Mouse (Mus musculus): ENCODE results near the gene Hs3st2.
"Not testable (repeated sequence)": the region's sequence is repeated elsewhere in the genome, so short reads cannot be mapped to it uniquely, and the experiment has no call there.

Hs3st2 gene

DNA sequence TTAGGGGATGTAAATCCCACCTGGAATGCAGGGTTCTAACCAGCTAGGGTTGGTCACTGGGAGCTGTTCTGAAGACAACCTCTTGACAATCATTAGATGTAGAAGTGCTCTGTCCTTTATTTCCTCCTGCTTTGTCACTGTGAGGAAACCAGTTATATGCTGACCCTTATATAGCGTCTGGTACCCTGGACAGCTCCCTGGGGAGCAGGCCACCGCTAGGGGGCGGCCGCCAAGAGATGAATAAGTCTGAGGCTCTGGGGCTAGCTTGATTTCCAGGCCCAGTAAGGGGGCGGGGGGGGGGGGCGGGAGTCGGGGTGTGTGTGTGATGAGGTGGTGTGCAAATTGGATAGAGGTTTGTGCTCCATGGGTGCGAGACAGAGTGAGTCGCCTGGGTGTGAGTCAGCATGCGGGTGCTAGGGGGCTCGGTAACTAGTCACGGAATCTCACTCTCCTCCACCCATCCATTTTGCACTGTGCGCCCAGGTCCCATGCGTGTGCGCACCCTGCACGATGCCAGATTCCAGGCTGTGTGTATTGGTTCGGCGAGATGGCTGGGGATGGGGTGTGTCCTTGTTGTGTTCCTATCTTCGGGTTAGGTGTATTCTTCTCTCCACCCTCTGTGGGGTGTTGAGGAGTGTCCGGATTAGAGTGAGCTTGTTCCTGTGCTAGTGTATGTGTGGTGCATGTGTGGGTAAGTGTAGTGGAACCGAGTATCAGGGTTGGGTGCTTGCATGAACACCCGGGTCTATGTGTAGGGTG, at the start of gene Hs3st2:
Gene Hs3st2 (plus strand): TSS at position 635 of the 759 bp plus-strand sequence.
- peak; percentile 29 for DNase-seq (ENCODE audit: low read depth, low spot score)

- no peak for DNase-seq (ENCODE audit: low read depth, low spot score)
Measured at GRCm38 (mm10) chr7:121348284-121348963, 43.2 kb upstream of the Hs3st2 start.

GRCm38 (mm10) chr7:121351688-121352087, 40.0 kb upstream of the Hs3st2 start:
- no peak for DNase-seq (ENCODE audit: low read depth, low spot score)

DNA sequence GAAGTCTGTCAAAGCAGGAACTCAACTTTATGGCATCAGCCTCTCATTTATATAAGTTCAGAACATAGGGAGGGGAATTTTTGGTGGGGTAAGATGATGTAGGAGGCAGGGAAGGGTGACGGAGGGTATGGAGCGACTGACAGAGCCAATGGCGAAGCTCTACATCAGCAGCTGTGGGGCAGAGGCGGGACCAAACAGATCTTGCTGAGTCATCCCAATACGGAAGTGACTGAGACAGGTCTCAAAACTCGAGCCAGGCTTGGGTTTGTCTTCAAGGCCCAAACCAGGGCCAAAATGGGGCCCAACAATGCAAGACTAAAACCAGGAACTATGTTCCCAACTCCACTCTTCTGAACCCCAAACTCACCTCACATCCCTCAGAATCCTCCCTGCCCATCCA, 30.2 kb upstream of the Hs3st2 start:
- not testable (repeated sequence) for DNase-seq (ENCODE audit: low read depth, low spot score)

DNA sequence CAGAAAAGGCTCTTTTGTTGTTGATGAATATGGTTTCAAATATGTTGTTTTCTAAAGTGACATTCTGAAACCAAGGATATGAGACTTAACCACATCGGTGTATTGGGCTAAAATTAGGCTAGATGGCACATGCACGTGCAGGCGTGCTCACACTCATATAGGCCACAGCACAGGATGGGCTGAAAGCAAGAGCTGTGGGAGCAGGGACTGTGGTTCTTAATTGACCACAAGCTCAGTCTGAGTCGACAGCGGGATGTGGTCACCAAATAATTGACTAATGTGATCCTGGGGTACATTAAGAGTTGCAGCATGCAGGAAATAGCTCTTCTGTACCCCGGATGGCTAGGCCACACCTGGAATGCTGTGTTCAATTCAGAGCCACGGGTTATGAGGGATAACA, 26.1 kb upstream of the Hs3st2 start:
- DNase-seq (ENCODE audit: low read depth, low spot score) = no peak

GRCm38 (mm10) chr7:121367185-121367584, 24.5 kb upstream of the Hs3st2 start:
- DNase-seq (ENCODE audit: low read depth, low spot score) = no peak

- DNase-seq (ENCODE audit: low read depth, low spot score) = no peak
Measured at GRCm38 (mm10) chr7:121371990-121372389, 19.7 kb upstream of the Hs3st2 start.

- DNase-seq (ENCODE audit: low read depth, low spot score) = no peak
Measured at GRCm38 (mm10) chr7:121375456-121375855, 16.2 kb upstream of the Hs3st2 start.

- no peak for DNase-seq (ENCODE audit: low read depth, low spot score)
Measured at GRCm38 (mm10) chr7:121378942-121379341, 12.7 kb upstream of the Hs3st2 start.

DNA sequence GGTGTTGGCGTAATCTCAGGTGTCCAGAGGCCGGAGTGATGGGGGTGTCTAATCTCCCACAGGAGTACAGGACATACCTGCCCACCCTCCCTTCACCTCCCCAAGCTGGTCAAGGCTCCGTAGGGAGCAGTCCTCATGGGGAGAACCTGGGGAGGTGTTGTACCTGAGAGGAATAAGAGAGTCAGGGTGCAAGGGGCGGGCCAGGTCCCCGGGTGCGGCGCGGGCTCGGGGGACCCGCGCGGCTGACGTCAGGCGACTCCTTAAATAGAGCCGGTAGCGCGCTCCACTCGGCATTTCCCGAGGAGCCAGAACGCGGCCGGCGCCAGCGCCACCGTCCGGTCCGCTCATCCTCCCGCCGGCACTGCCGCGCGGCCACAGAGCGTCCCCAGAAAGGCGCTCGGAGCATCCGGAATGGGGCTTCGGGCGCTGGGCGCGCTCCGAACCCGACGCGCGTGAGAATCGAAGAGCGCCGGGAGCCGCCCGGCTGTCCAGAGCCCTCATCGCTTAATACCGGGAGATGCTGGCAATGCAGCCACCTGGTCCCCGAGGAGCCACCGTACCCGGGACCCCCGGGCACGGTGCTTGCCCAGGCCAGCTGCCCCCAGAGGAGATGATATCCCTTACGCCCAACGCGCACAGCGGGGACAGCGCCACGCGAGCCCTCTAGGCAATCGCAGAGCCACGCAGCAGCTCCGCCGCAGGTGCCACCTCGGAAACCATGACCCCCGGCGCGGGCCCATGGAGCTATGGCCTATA, 503 bp downstream of the Hs3st2 start:
- peak; percentile 14 for DNase-seq (ENCODE audit: low read depth, low spot score)

- DNase-seq (ENCODE audit: low read depth, low spot score) = peak; percentile 5
Measured at GRCm38 (mm10) chr7:121392740-121392993, 1.0 kb downstream of the Hs3st2 start.

- DNase-seq (ENCODE audit: low read depth, low spot score) = no peak
Measured at GRCm38 (mm10) chr7:121393884-121394283, 2.2 kb downstream of the Hs3st2 start.

GRCm38 (mm10) chr7:121394875-121395274, 3.2 kb downstream of the Hs3st2 start:
- no peak for DNase-seq (ENCODE audit: low read depth, low spot score)

DNA sequence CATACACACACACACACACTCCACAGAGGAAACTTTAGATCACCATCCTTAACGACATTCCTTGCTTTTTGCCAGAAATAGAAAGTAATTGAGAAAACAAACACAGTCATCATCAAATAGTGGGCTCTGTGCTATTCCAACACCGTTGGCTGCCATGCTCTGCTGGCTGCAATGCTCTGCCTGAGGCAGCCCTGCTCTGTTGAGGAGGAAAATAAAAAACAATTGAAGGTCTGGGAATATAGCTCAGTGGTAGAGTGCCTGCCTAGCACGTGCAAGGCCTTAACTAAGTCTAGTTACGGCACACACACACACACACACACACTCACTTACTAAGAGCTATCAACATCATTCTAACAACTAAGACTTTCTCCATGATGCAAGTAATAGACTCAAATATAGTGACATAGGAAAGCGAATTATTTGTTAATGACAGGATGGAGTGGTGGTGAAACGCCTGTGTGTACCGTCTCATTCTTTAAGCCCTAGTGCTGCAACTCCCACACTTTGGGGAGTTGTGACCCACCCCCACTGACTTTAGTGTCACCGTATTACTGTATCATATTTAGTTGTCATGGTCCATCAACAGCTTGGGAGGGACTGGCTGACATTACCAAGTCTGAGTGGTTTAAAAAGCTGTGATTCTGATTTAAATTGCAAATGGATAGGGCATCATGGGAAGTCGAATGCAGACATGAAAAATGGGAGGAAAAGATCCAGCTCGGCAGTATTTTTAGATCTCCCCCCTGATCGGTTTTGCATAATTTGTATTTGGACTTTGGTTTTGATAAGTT, 19.3 kb downstream of the Hs3st2 start:
- DNase-seq (ENCODE audit: low read depth, low spot score) = no peak

- DNase-seq (ENCODE audit: low read depth, low spot score) = no peak
Measured at GRCm38 (mm10) chr7:121411507-121411898, 19.8 kb downstream of the Hs3st2 start.

DNA sequence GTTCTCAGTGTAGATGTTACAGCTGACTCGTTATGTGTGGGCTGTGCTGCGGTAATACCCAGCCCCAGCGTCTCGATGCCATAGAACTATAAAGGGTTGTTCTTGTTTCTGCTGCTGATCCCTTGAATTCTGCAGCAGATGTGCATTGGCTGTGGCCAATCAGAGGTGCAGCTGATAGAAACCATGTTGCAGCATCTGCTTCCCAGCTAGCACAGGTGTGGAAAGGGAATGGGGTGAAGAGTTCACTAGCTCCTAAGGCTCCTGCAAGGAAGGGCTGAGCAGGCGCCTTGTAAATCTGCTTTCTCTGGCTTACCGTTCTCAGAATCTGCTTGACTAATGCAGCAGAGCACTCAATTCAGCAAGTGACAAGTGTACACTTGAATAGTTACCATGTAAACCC, 45.2 kb downstream of the Hs3st2 start:
- no peak for DNase-seq (ENCODE audit: low read depth, low spot score)

DNA sequence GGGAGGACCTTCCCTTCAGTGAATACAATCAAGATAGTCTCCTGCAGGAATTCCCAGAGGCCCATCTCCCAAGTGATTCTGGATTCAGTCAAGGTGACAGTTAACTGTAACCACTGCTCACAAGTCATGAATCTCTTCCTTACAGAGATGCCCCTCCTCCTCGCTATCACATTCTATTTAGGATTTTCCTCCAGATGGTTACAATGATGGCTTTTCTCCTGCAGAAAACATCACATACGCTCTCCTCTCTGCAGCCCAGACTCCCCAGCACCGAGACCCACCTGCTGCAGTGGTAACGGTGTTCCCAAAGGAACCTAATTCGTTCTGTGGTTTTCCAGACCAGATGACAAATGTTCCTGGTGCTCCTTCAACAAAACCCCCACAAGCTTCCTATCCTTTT, 49.5 kb downstream of the Hs3st2 start:
- no peak for DNase-seq (ENCODE audit: low read depth, low spot score)

GRCm38 (mm10) chr7:121444336-121444735, 52.7 kb downstream of the Hs3st2 start:
- DNase-seq (ENCODE audit: low read depth, low spot score) = no peak

DNA sequence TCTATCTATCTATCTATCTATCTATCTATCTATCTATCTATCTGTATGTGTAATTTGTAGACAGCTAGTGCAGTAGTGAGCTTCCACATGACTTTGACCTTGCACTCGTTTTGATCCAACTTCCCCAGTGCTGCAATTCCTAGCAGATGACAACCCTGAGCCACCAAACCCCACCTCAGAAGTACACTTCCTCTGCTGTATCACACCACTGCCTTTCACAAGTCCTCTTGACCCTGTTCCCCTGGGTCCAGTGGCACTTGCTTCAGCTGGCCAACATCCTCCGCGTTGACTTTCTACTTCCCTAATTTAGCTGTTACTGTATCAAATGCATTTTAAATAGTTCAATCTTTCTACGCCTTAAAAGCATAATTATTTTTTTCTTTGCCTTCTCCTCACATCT, 54.6 kb downstream of the Hs3st2 start:
- no peak for DNase-seq (ENCODE audit: low read depth, low spot score)

- no peak for DNase-seq (ENCODE audit: low read depth, low spot score)
Measured at GRCm38 (mm10) chr7:121450951-121451843, 59.5 kb downstream of the Hs3st2 start.

- DNase-seq (ENCODE audit: low read depth, low spot score) = no peak
Measured at GRCm38 (mm10) chr7:121456716-121457115, 65.1 kb downstream of the Hs3st2 start.
